Mouse (Mus musculus) testis, postnatal 10 days (tissue): ENCODE results near the gene Tenm4.

ENCODE experiments used
- DNase-seq: peaks from one replicate; pipeline ENCODE4 v3.0.0; 2021; ENCODE audit warnings: low spot score

The Tenm4 gene

DNA sequence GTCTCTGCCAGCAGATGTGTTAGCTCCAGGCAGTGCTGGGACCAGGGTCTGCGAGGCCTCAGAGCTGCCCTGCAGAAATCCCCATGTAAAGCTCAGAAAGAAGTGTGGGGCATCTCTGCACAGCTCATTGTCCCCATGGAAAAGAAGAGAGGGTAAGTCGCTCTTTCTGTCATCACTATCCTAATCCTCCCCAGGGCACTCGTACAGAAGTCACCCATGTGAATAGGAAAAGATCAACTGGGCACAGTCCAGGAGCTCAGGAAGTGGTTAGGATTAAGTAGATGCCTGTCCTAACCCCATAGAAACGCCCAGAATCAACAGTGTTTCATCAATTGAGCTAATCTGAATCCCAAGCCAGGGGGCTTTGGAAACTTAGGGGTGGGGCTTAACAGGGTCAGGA, 476.6 kb downstream of the Tenm4 start:
- no peak for DNase-seq

DNA sequence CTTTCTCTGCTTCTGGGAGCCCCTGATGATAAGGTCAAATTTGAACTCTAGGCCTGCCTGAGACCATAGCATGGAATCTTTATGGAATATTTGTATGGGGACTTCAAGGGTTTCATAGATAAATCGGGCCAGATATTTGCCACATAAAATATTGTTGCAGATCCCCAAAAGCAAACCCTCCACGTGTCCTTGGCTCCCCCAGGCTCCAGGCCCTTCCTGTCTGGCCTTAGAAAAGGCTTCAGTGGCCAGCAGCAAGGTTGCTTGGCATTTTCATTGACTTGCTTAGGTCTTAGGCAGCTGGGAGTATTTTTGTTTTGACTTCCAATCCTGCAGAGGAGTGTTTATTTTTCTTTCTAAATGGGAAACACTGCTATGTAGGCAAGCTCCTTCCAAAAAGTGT, 477.6 kb downstream of the Tenm4 start:
- no peak for DNase-seq

DNA sequence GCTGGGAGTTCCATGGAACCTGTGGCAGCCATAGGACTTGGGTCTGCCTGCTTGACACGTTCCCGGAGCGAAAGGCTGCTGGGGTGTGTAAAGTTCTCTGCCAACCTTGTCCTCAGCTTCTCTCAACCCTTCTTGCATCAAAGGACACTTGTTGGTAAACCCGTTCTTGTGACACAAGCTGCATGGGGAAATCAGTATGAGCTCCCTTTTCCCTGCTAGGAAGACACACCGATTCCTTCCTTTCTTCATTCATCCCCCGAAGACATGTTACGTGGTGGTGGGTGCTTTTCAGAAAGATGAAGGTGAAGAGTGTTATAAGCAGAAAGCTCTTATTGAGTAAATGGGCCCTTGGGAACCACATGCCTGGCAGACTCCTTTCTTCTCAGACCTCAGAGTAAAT, 478.1 kb downstream of the Tenm4 start:
- DNase-seq = no peak

DNA sequence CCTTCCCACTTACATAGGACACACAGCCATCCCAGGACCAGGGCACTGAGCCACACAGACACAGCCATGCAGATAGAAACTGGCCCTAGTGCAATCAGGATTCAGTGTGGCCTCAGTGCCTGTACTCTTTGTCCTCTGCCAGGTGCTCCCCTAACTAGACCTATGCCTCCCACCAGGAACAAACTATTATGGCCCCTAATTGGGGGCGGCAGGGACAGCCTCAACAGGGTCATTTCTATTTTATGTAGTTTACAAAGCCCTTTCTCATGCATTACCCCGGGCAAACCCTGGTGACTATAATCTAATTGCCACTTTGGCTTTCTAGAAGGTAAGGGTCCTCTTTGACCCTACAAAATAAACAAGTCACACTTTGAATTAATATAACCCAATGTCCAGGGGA, 479.4 kb downstream of the Tenm4 start:
- DNase-seq = no peak

DNA sequence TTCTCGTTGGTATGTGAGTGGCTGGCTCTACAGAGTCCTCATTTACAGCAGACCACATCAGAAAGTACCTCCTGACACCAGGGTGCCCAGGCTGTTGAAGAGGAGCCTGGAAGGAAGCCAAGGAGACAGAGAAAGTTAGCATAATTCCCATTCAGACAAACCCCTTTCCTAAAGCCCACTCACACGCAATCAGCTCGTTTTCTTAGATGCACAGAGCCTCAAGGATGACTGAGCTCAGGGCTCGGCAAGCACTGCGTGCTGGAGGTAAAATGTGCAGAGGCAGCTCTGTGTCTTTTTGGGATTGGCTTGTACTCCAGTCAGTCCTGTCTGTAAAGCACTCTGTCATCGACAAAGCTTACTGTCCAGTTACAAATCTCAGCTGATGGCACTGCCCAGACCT, 480.0 kb downstream of the Tenm4 start:
- no peak for DNase-seq

DNA sequence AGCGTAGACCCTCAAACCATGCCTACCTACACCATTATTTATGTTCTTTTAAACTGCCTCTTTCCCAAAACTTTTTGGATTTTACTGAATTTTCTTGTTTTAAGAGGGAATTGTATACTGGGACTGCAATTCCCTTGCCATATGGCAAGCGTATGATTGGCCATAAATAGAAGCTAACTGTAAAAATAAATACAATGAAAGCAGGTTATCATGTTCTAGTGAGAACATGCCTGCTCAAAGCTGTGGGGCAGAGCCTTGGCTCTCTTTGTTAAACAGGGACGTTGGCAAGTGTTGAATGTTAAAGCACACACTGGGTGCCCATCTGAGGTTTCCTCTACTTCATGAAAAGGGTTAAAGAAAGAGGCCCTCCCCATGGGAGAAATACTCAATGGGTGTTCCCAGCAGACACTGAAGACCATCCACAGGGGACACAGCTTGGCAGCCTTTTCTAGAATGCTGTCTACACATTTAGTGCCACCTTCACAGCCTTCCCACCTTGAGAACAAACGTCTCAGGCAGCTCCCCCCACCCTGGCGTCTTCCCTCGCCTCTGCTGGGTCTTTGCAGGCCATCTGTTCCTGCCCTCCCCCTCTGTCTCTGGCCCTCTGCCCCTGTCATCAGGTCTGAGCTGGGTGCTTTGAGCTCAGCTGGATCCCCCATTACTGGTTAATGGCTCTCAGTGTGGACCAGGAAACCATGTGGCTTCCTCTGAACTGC, 480.7 kb downstream of the Tenm4 start:
- no peak for DNase-seq

DNA sequence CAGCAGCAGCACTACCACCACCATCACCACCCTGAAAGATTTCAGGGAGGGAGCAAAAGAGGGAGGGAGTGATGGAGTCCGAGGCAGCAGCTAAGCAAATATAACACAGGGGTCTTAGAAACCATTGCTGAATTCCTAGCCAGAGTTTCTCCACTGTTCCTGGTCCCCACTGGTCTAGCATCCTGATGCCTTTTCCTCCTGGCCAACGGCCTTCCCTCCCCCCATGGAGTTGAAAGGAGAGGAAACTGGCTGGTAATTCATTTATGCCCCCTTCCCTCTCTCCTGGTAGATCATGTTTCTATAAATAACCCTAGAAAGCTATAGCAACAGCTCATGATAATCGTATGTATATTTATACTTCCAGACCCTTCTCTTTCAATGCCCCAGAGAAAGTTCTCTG, 481.8 kb downstream of the Tenm4 start:
- DNase-seq = no peak

DNA sequence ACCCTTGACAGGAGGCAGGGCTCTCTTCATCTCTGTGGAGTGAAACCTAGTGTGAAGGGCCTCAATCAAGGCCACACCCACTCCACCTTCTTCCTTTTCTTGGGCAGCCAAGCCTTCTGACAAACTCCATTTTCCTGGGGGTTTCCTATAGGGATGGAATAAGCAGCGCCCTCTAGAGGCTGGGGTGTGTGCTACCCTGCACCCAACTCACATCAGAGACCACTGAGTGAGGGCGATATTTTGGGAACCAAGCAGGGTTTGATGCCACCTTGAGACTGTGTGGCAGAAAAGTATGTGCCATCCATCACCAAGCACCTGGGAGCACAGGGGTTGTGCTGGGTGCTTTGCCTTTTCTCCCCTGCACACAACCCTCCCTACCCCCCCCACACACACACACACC, 483.2 kb downstream of the Tenm4 start:
- DNase-seq = no peak

DNA sequence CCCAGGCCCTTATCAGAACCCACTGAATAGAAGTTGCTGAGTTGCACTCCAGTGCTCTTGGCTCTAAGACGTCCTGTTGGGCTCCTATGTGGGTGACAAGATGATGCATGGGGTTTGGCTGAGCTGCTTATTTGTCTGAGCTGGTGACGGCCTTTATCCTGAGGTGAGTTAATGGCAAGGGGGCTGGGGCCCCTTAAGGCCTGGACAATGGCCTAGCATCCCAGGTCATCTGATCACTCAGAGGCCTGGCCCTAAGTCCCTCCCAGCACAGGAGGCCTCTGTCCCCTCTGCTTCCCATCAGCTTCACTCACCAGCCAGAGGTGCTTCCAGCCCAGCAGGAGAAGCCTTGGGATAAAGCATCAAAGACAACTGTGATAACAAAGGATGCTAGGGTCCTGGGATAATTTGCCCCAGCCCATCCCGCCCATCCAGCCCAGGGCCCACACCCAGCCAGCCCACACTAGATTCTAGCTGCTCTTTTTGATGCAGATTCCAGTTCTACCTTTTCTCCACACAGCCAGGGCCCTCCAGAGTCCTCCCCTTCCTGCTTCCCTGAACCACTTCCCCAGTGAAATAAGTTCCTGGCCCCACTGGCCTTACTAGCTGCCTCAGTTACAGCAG, 484.2 kb downstream of the Tenm4 start:
- no peak for DNase-seq

DNA sequence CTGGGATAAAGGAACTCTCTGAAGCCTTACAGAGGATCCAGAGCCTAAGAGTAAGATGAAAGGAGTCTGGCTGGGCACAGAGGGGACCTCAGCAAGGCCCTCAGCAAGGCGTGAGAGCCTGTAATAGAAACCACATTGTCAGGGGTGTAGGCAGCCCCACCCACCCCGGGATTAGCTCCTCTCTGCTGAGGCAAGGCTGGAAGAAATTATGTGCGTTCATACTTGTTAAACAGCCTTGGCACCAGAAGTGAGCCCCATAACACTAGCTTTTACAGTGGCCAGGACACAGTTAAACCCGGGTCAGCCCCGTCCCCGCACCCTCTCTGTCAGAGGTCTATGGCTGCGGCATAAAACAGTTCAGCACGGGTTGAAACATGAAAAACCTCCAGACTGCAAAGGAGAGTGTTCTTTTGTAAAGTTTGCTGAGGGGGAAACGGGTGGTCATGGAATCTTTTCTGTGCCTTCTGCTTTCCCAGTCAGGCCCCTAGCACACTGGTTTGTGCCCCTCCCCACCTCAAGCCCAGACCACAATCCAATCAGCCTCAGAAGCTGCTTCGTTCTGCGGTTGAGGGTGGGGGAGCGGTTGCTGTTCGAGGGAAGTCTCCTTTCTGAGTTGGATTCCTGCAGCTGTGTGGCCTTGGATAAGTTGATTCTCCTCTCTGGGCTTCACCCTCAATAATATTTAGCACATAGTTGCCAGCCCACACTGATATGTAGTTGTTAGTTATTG, 486.2 kb downstream of the Tenm4 start:
- DNase-seq = no peak

DNA sequence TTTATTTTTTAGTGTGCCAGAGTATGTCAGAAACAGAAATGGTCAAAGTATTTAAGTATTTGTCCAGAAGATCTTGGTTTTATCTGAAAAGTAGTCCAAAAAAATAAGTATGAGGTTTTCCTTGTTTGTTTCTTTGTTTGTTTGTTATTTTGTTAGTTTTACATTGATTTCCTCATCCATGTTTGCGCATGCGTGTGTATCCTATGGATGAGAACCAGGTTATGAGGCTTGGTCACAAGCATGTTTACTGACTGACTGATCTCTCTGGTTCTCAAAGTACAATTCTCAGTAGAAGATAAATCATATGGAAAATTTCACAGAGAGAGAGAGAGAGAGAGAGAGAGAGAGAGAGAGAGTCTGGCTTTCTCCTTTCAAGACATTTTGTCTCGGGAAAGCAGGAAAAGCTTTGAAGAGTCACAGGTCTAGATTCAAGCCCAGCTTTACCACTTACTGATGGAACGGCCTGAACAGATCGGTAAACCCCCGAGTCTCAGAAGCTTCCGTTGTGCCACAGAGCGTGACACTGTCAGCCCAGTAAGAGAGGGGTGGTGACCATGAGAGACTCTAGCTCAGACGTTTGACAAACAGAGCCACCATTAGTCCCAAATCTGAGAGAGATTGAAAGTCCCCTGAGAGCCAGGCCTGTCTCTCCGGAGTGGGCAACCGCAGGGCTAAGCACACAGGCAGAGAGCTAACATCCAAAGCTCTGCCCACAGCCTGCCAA, 487.0 kb downstream of the Tenm4 start:
- no peak for DNase-seq

DNA sequence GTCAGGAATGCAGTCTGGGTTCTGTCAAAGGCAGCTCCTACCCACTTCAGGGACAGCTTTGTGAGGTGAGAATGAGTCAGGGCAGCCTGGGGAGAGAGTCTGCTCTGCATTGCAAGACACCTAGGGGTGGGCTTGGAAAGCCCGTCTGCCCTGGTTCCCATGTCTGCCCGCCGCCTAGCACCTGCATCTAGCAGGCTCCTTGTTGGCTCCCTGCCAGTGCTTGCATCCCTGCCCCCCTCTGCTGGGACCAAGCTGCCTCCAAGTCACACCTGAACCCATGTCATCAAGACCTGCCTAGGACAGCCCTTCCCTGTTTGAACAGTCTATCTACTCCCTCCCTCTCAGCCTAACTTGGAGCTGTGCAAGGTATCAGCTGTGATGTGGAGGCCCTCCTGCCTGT, 489.9 kb downstream of the Tenm4 start:
- peak; percentile 57 for DNase-seq

DNA sequence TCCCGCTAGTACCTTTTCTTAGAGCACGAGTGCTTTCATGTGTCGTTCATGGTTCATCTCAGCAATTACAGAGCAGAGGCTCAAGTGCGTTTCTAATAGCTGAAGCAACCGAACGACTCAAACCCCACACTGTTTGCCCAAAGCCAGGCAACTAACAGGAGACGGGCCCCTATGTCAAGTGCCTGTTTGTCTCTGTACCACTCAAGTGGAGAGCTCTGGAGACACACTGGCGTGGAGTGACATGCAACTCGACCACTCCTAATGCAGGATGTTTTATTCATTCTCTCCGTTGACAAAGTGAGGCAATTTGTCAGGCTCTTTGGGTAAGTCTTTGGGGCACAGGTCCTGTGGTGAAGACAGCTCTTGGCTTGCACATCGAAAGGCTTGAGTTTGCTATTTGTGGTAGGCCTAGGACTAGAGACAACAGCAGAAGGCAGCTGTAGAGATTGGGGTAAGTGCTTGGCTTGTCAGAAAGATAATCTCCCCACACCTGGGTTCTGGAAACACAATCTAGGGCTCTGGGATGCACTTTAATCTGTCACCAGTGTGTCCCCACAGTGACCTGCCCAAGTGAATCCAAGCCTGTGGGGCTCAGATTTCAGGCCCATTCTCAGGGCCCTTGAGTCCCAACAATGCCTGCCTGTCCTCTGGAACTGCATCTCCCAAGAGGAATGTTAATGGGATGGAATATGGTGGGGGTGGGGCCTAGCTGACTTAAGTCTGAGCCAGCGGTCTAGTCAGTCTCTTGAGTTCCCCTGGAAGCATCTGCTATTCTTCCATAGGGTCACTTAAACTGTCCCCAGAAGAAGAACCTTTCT, 490.5 kb downstream of the Tenm4 start:
- no peak for DNase-seq

DNA sequence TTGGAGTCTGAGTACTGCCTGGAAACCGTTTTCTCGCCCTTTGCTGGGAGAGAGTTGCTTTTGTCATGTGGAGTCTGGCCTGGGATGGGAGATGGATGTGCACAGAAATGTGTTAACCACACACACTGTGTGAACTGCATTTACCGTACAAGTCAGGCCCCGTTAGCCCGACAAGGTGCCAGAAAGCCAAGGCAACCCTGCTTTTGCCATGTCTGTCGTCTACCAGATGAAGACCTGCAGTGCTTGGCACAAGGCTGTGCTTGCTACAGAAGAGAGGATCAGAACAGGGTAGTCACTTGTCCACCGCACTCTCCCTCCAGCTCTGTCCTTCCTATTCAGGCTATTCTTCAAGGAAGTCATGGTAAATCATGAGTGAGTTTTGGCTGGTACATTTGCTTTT, 492.3 kb downstream of the Tenm4 start:
- no peak for DNase-seq

DNA sequence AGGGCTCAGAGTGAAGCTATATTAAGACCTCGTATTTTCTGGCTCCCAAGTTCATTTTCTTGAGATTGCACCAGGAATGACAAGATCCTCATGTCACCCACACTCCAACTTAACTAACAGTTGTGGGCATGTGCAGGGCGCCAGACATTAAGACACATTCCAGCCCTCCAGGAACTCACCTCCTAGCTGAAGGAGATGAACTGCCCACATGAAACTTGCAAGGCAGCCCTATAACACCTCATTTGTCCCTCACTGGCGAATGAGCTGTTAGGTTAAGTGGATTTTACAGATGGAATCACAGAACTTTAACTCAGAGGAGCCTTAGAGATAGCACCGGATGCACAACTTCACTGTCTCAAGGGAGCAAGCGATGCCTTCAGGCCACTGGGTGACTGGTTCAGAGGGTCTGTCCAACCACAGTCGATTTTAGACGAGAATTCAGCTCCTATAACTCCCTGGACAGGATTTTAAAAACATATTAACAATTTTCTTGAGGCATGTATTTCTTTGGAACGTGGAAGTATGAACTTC, 495.4 kb downstream of the Tenm4 start:
- no peak for DNase-seq

DNA sequence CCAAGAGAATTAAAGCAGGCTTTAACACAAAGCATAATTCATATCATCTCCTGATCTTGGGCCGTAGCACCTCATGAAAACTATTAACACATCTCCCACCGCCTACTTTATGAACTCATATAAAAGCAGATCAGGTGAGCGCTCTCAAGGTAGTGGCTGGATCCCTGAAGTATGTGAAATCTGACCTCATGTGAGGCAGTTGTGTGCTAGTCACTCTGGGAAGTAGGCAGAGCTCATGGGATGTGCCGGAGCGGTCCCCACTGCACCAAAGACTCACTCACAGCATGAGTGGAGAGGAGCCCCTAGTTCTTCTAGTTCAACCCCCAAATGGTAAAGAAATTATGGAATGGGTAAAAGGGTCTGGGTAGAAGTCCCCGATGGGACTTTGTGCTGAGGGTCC, 496.6 kb downstream of the Tenm4 start:
- DNase-seq = no peak

DNA sequence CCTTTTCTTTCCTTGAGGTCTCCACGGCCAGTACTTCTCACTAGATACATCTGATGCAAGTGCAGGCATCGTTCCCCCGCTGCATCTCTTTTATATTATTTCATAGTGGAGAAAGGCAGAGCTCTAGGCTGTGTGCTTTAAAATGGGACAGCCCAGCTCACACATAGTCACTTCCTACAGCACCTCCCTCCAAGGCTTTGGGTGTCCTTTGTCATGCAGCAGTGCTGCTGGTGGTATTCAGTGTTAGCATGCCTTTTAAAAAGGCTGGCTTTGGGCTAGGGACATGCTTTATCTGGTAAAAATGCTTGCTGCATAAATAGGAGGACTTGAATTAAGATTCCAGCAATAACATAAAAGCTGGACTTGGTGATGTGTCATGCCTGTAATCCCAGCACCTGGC, 499.0 kb downstream of the Tenm4 start:
- no peak for DNase-seq

DNA sequence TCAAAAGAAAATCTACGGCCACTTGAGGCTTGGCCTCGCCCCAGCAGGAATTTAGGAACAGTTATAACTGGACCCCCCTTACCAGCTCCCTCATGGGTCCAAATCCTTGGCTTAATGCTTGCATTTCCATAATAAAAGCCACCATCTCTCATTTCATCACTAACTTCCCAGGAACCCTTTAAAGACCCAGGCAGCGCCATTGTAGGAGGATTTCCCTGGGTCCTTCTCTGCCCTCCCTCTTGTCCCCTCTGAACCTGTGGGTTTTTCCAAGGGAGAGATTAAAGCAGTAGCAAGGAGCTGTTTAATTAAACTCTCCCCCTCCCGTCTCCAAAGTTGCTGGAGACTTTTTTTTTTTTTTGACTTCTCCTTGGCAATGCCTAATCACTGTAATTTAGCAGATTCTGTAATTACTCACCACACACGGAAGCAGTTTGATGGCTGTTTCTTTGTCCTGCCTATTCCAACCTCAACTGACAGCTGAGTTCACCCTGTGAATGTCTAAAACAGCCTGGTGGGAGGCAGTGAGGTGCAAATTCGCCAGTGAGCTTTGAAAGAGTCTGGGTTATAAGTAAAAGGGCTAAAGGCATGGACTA, 501.4 kb downstream of the Tenm4 start:
- DNase-seq = no peak

DNA sequence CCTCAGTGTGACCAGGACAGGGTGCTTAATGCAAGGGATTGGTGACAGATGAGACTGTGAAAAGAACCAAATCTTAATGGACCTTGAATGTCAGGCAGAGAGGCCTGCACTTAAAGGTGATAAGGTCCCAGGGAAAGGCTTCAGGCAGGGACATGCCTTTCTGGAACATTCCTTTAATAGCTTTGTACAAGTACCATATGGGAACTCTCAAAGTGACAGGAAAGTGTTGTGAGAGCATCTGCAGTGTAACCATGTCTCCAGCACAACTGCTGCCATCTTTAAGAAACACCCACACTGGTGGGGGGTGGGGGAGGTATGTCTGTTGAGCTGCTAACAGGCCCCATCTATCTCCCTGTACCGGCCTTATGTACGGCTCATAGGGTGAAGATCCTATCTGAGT, 506.0 kb downstream of the Tenm4 start:
- DNase-seq = no peak

DNA sequence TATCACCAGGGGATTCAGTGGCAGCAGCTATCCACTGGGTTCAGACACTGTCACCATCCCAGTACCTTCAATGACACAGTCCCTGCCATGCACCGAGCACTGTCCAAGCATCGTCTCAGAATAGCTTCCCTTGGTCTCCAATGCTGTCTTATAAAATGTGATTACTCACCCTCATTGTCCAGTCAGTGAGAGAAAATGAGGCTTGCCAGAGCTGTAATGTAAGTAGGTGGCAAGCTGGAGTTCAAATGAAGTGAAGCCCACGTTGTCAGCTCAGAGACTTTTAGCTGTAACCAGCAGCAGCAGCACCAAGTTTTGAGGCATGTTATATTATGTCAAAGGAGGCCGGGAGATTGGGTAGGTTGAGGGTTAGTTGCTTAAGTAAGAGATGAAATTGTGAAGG, 507.2 kb downstream of the Tenm4 start:
- no peak for DNase-seq

DNA sequence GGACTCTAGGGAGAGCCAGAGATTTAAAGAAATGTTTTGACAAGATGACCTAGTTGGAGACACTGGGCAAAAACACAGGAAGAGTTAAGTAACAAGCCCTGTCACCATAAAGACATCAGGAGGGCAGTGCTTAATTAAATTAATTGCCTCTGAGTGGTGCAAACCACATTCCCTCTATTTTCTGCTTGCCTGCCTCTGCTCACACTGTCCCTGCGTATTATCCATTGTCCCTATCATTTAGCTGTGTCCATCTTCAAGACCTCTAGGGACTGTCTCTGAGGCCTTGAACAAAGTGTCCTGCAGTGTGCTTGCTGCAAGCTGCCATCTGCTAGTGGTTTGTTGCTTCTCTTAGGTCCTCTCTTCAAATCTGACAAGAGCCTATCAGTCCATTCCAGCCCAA, 508.7 kb downstream of the Tenm4 start:
- DNase-seq = no peak
